Mouse (Mus musculus): ENCODE results near the gene Zfp536. TPM values are rescaled to one million over a fixed set of nuclear protein-coding genes. Genes with fewer than 3 reads are reported as not detected.
A peak's percentile ranks its signal among the peaks of the same experiment; 100 is the strongest.

Zfp536 gene
- polyA plus RNA-seq, 1 experiment from 2014 or later = 3.7 TPM

- DNase-seq (ENCODE audit: low spot score) = peak; percentile 46
- H3K36me3 ChIP-seq (ENCODE audit: insufficient read depth, low read length) = no peaks in the 10 kb centered on the region
- H3K9me3 ChIP-seq (replicated peaks; ENCODE audit: low read length) = no peaks in the 10 kb centered on the region
- no peak overlapping the region for H3K27ac ChIP-seq
- no peak for ATAC-seq (replicated peaks; ENCODE audit: low FRiP score, low read depth)
- no peak overlapping the region for H3K9ac ChIP-seq (ENCODE audit: low read depth, low read length)
- no peak overlapping the region for H3K4me3 ChIP-seq (replicated peaks; ENCODE audit: low read depth, low read length)
- no peak overlapping the region for H3K4me2 ChIP-seq (ENCODE audit: low read length)
- no peaks in the 10 kb centered on the region for H3K27me3 ChIP-seq (ENCODE audit: insufficient read depth, low read length)
- 11% methylated on average over 5 of the region's 5 CpGs for WGBS
- H3K4me1 ChIP-seq (replicated peaks; ENCODE audit: insufficient read depth, low read length) = no peaks in the 10 kb centered on the region
- TF ChIP-seq CTCF (IDR thresholded peaks at IDR 0.05; ENCODE audit: low read depth) = no peak
These were observed 192.9 kb downstream of the Zfp536 start for GRCm38 (mm10) chr7:37580554-37580953.

DNA sequence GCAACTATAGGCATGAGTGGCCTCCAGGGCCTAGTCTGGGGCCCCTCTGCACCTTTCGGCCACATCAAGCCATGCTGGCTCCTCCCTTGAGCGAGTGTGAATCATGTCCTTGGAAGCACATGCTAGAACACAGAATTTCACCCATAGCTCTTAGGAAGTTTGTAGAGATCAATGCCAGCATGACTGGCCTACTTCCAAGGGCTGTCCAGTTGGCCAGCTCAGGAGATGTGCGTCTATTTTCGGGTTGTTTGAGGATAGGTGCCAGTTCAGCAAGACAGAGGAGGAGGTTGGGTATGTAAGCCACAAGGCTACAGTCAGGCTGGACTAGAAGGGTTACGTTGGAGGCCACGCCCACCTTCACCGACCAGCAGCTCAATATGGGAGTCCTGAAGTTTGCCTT is 201.4 kb downstream of the Zfp536 start:
- no peak for ATAC-seq (replicated peaks; ENCODE audit: low FRiP score, low read depth)
- Histone ChIP-seq H3K4me1 (replicated peaks; ENCODE audit: insufficient read depth, low read length) (no peaks in the 10 kb centered on the region), H3K4me2 (ENCODE audit: low read length) (no peak overlapping the region), H3K9ac (ENCODE audit: low read depth, low read length) (no peak overlapping the region), H3K4me3 (replicated peaks; ENCODE audit: low read depth, low read length) (no peak overlapping the region), H3K36me3 (ENCODE audit: insufficient read depth, low read length) (no peaks in the 10 kb centered on the region), H3K27me3 (ENCODE audit: insufficient read depth, low read length) (no peaks in the 10 kb centered on the region), H3K9me3 (replicated peaks; ENCODE audit: low read length) (no peaks in the 10 kb centered on the region), H3K27ac (no peak overlapping the region)
- no peak for DNase-seq (ENCODE audit: low spot score)
- no peak for TF ChIP-seq CTCF (IDR thresholded peaks at IDR 0.05; ENCODE audit: low read depth)
- WGBS = 90% methylated on average over 7 of the region's 7 CpGs

DNA sequence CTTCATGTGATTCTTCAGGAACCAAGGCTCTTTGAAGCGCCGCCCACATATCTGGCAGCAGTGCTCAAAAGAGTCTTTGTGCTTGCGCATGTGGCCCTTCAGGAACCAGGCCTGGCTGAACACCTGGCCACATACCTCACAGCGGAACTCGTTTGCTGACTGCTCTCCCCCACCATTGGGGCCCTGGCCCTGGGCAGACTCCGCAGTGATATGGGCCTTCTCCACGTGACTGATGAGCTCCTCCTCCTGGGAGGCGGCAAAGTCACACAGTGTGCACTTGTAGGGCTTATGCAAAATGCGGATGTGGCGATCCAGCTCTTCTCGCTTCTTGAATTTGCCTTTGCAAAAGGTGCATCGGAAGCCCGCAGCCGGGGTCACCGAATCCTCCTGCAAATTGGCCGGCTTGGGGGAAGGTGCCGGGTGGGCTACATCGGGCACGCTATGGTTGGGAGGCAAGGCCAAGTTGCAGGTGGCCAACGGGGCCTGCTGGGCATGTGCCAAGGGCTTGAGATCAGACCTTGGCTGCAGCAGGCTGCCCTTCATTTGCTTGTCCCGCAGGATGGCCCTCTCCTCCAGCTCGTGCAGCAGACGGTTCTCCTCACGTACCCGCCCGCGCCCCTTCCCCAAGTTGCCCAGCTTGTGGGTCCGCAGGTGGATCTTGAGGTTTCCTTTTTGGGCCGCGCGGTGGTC is 204.5 kb downstream of the Zfp536 start:
- TF ChIP-seq CTCF (IDR thresholded peaks at IDR 0.05; ENCODE audit: low read depth) = no peak
- no peak overlapping the region for H3K4me3 ChIP-seq (replicated peaks; ENCODE audit: low read depth, low read length)
- no peaks in the 10 kb centered on the region for H3K27me3 ChIP-seq (ENCODE audit: insufficient read depth, low read length)
- no peak overlapping the region for H3K27ac ChIP-seq
- no peaks in the 10 kb centered on the region for H3K9me3 ChIP-seq (replicated peaks; ENCODE audit: low read length)
- no peak overlapping the region for H3K4me2 ChIP-seq (ENCODE audit: low read length)
- no peaks in the 10 kb centered on the region for H3K36me3 ChIP-seq (ENCODE audit: insufficient read depth, low read length)
- 79% methylated on average over 31 of the region's 31 CpGs for WGBS
- H3K9ac ChIP-seq (ENCODE audit: low read depth, low read length) = no peak overlapping the region
- H3K4me1 ChIP-seq (replicated peaks; ENCODE audit: insufficient read depth, low read length) = no peaks in the 10 kb centered on the region
- DNase-seq (ENCODE audit: low spot score) (no peak), ATAC-seq (replicated peaks; ENCODE audit: low FRiP score, low read depth) (peak; percentile 84)

GRCm38 (mm10) chr7:37568041-37568440 is 205.4 kb downstream of the Zfp536 start:
- no peaks in the 10 kb centered on the region for H3K9me3 ChIP-seq (replicated peaks; ENCODE audit: low read length)
- DNase-seq (ENCODE audit: low spot score) (no peak), ATAC-seq (replicated peaks; ENCODE audit: low FRiP score, low read depth) (no peak)
- no peak for TF ChIP-seq CTCF (IDR thresholded peaks at IDR 0.05; ENCODE audit: low read depth)
- no peaks in the 10 kb centered on the region for H3K27me3 ChIP-seq (ENCODE audit: insufficient read depth, low read length)
- H3K4me2 ChIP-seq (ENCODE audit: low read length) = no peak overlapping the region
- no peak overlapping the region for H3K4me3 ChIP-seq (replicated peaks; ENCODE audit: low read depth, low read length)
- H3K4me1 ChIP-seq (replicated peaks; ENCODE audit: insufficient read depth, low read length) = no peaks in the 10 kb centered on the region
- H3K27ac ChIP-seq = no peak overlapping the region; the same call in 1 of the 2 replicates
- 83% methylated on average over 14 of the region's 14 CpGs for WGBS
- H3K9ac ChIP-seq (ENCODE audit: low read depth, low read length) = no peak overlapping the region
- H3K36me3 ChIP-seq (ENCODE audit: insufficient read depth, low read length) = no peaks in the 10 kb centered on the region

DNA sequence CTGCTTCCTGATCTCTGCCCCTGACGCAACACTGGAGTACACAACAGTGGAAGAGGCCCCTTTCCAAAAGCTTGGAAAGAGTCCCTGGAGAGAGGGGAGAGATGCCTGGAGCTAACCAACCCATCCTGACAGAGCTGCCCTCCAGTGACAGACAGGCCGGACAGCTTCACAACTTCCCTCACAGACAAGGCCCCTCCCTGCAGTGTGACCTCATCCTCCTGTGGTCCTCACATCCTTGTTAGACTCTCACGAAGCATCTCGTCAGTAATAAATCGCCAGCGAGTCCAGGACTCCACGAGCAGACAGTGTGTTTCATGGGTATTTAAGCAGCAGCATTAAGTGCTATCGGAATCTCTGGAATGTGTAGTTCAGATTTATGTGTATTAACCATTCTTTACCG is 207.4 kb downstream of the Zfp536 start:
- DNase-seq (ENCODE audit: low spot score) = peak; percentile 70
- H3K9ac ChIP-seq (ENCODE audit: low read depth, low read length) = no peak overlapping the region
- TF ChIP-seq CTCF (IDR thresholded peaks at IDR 0.05; ENCODE audit: low read depth) = no peak
- no peaks in the 10 kb centered on the region for H3K27me3 ChIP-seq (ENCODE audit: insufficient read depth, low read length)
- H3K9me3 ChIP-seq (replicated peaks; ENCODE audit: low read length) = no peaks in the 10 kb centered on the region
- 0 out of 2 replicates have a peak, but pooled peaks cover 5% of the 10 kb centered on the region for H3K4me1 ChIP-seq (replicated peaks; ENCODE audit: insufficient read depth, low read length)
- no peak overlapping the region for H3K4me3 ChIP-seq (replicated peaks; ENCODE audit: low read depth, low read length)
- H3K27ac ChIP-seq = no peak overlapping the region
- no peaks in the 10 kb centered on the region for H3K36me3 ChIP-seq (ENCODE audit: insufficient read depth, low read length)
- WGBS = 10% methylated on average over 9 of the region's 9 CpGs
- ATAC-seq (replicated peaks; ENCODE audit: low FRiP score, low read depth) = no peak
- H3K4me2 ChIP-seq (ENCODE audit: low read length) = 0 out of 2 replicates have a peak overlapping the region, but pooled peaks have one; percentile 2

DNA sequence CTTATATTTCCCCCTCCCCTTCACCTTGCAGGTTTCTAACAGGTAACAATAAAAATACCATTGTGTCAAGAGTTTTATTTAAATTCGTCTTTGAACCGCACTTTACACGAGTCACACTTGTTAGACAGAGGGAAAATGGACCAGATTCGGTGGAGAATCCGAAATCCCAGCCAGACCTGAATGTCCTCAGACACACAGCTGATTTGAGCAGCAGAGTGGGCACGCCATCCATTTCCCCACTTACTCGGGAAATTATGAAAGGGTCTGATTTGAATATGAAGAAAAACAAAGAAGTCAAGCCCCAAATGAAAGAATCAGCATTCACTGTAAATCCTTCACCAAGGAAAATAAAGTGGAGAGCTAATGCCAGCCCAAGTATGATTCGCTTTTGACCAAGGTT is 208.1 kb downstream of the Zfp536 start:
- Histone ChIP-seq H3K27ac (no peak overlapping the region), H3K4me2 (ENCODE audit: low read length) (no peak overlapping the region), H3K36me3 (ENCODE audit: insufficient read depth, low read length) (no peaks in the 10 kb centered on the region), H3K4me3 (replicated peaks; ENCODE audit: low read depth, low read length) (no peak overlapping the region), H3K9ac (ENCODE audit: low read depth, low read length) (no peak overlapping the region), H3K9me3 (replicated peaks; ENCODE audit: low read length) (no peaks in the 10 kb centered on the region), H3K27me3 (ENCODE audit: insufficient read depth, low read length) (no peaks in the 10 kb centered on the region), H3K4me1 (replicated peaks; ENCODE audit: insufficient read depth, low read length) (0 out of 2 replicates have a peak, but pooled peaks cover 5% of the 10 kb centered on the region)
- no peak for TF ChIP-seq CTCF (IDR thresholded peaks at IDR 0.05; ENCODE audit: low read depth)
- DNase-seq (ENCODE audit: low spot score) (no peak), ATAC-seq (replicated peaks; ENCODE audit: low FRiP score, low read depth) (no peak)
- 80% methylated on average over 8 of the region's 8 CpGs for WGBS

Data from kidney, postnatal 0 days (tissue).